Mouse (Mus musculus) megakaryocyte, adult 5-6 weeks (primary cell): ENCODE measurements around the gene Gm10283. TPM values are rescaled to one million over a fixed set of nuclear protein-coding genes. Genes with fewer than 3 reads are reported as not detected.
A peak's percentile ranks its signal among the peaks of the same experiment; 100 is the strongest.
"Not testable (repeated sequence)": the region's sequence is repeated elsewhere in the genome, so short reads cannot be mapped to it uniquely, and the experiment has no call there.

ENCODE experiments used
- ATAC-seq: 2 replicates; pipeline ENCODE4 v1.8.0; 2016; ENCODE audit warnings: mild to moderate bottlenecking, inconsistent platforms; ENCODE audit not compliant: poor library complexity, severe bottlenecking
- total RNA-seq, 2 experiments: library from RNA; stranded (forward) in 1 of 2; stranded (reverse) in 1 of 2; fragments of 153-499, 151-499 nt in 1 of 2; fragments of 221-1000, 200-1000 nt in 1 of 2; gene quantifications; 2 replicates each; pipeline versions ENCODE4 v1.2.3 to v1.2.4; 2015 to 2017

The Gm10283 gene
- not detected in 2 replicates for total RNA-seq (2015)
- total RNA-seq (2017) = not detected in 2 replicates

- no peak for ATAC-seq
Measured at GRCm38 (mm10) chr8:60503098-60503497, at the start of gene Gm10283. TSS of gene Gm10283 (minus strand) at chr8:60503198.

DNA sequence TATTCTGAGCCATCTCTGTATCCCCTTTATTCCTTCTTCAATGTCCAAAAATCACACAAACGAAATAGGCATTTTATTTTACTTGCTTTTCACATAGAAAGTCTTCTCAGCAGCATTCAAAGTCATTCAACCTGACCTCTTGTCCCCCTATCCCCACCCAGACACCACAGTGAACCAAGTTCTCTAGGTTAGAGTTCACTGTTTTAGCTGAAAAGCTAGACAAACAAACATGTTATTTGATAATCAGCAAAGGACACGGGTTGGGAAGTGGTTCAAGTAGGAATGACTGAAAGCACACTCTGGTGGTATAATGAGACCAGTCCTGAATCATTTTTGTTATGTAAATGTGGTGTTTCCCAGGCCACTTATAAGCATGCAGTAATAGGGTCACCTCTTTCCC is 31.9 kb upstream of the Gm10283 start:
- no peak for ATAC-seq

DNA sequence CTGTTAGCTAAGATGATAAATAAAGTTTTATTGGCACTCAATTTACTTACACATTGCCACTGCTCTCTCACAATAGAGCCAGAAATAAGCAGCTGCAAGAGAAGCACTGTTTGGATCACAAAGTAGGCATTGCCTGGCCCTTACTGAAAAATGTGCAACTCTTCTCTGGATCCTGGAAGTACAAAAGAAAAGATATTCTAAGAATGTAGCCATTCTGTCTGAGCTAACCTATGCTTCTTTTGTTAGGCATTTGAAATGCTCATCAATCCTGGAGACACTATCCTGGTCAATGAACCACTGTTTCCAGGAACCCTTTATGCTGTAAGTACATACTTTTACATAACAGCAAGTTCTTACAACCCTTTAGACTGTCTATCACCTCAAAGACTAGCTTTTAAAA is 15.3 kb upstream of the Gm10283 start:
- ATAC-seq = no peak

- ATAC-seq = peak; percentile 76
Measured at GRCm38 (mm10) chr8:60505653-60506521, 2.9 kb upstream of the Gm10283 start, which contains the start of gene Aadat. TSS of gene Aadat (plus strand) at chr8:60505932.

- ATAC-seq = not testable (repeated sequence)
Measured at GRCm38 (mm10) chr8:60495046-60495445, 8.0 kb downstream of the Gm10283 start.

DNA sequence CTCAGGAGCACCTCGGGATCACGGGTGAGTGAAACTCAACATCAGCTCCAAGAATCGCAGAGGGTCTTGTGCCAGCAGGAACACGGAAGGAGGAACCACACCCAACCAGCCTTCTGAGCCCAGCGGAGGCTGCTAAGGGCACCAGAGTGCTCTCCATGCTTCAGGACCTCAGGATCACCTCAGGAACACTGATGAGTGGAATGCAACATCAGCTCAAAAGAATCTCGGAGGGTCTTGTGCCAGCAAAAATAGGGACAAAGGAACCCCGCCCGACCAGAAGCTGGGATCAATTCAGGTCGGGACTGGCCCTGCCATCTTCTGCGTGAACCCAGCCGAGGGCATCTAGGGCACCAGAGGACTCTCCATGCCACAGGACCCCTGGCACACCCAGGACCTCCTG is 8.4 kb downstream of the Gm10283 start:
- no peak for ATAC-seq

- no peak for ATAC-seq
Measured at GRCm38 (mm10) chr8:60492471-60492870, 10.5 kb downstream of the Gm10283 start.

- ATAC-seq = no peak
Measured at GRCm38 (mm10) chr8:60491871-60492270, 11.1 kb downstream of the Gm10283 start.

DNA sequence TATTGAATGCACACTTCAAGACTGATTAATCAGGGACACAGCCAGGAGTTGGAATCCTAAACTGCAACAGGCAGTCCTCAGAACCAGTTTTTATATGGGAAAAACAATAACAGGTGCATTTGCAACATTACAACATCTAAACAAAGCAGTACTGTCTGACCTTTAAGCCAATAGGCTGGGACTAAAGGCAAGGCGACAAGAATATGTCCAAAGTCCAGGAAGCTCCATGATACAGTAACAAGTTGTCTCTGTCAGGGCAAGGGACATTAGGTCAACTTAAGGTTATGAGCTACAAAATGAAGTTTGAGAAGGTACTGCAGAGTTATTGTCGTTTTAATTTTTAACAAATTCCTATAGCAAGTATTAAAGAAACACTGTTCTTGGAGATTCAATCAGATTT is 12.9 kb downstream of the Gm10283 start:
- no peak for ATAC-seq

- ATAC-seq = peak; percentile 54; the same call in 1 of the 2 replicates
Measured at GRCm38 (mm10) chr8:60466686-60467335, 36.2 kb downstream of the Gm10283 start.

DNA sequence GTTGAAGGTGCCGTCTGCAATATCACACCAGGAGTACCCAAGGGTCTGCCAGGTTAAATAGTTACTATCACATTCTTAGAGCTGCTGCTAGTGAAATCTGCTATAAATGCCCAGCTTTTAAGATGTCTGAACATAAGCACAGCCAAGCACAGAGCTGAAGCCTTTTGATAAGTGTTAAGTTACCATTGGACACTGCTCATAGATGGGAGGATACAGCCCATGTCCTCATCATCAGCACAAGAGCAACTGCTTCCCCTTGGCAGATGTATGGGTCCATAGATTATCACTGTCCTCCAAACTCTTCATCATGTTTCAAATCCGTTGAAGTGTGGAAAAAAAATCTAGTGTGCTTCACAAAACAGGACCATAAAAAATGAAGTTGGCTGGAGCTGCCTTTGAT is 53.7 kb downstream of the Gm10283 start:
- no peak for ATAC-seq

GRCm38 (mm10) chr8:60444989-60445388 is 58.0 kb downstream of the Gm10283 start:
- no peak for ATAC-seq

DNA sequence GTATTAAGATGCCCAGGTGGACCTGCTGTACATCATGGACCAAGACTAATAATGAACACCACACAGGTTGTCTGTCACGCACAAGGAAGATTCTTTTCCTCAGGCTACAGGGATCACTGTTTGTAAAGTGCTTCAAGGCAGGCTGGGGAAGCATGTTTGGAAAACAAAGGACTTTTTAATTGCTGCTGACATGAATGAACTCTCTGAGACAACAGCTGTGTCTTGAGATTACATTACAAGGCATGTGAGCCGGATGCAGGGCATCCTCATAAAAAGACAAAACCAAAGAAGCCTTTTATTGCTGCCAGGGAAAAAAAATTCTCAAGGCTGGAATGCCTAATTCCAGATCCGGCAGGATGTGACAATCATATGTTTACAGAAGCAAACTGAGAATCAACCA is 64.4 kb downstream of the Gm10283 start:
- ATAC-seq = no peak

- ATAC-seq = no peak
Measured at GRCm38 (mm10) chr8:60436872-60437271, 66.1 kb downstream of the Gm10283 start.

- no peak for ATAC-seq
Measured at GRCm38 (mm10) chr8:60432649-60433048, 70.3 kb downstream of the Gm10283 start.

GRCm38 (mm10) chr8:60406358-60406757 is 96.6 kb downstream of the Gm10283 start:
- ATAC-seq = no peak

- ATAC-seq = no peak
Measured at GRCm38 (mm10) chr8:60404994-60405548, 97.9 kb downstream of the Gm10283 start.

DNA sequence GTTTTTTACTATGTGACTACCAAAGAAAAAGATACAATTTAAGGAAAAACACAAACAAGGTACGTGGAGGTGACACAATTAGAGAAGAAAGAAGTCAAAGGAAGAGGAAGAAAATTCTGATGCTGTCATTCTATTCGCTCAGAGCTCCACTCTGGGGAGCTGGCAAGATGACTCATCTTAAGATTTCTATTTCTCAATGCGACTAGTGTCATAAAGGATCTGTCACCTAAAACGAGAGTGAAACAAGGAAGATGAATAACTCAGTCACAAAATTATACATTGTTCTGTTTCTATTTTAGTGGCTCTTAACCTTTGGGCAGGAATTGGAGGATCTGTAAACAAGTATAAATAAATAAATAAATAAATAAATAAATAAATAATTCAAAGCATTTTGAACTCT is 109.3 kb downstream of the Gm10283 start:
- ATAC-seq = no peak

GRCm38 (mm10) chr8:60386589-60386988 is 116.4 kb downstream of the Gm10283 start:
- no peak for ATAC-seq
